Mouse (Mus musculus) neural tube, embryonic 14.5 days (tissue): ENCODE measurements at regions not wholly inside any gene's neighbourhood (a gene's known extent, or its start where the extent isn't known, plus 50 kb on each side); places are given as distances from the start of the nearest gene placed in this dataset.

Source experiments
- ATAC-seq: fragments of 200-750 bp; cut with Nextera tagmentation; 2 replicates; pipeline ENCODE4 v1.8.0; 2017; ENCODE audit warnings: low read depth, mild to moderate bottlenecking, moderate TSS enrichment, moderate library complexity
- H3K27ac ChIP-seq: fragments of 300-500 bp; sonication (generic); 2 replicates; pipeline ENCODE4 v1.5.1; 2014; ENCODE audit warnings: low read depth, mild to moderate bottlenecking, control low read depth, low read length, moderate library complexity, mixed read lengths
- H3K27me3 ChIP-seq: fragments of 300-500 bp; sonication (generic); 2 replicates; pipeline ENCODE4 v1.6.1; 2014; ENCODE audit warnings: low read length; ENCODE audit not compliant: control insufficient read depth, insufficient read depth
- H3K36me3 ChIP-seq: fragments of 300-500 bp; sonication (generic); 2 replicates; pipeline ENCODE4 v1.6.1; 2014; ENCODE audit warnings: low read length, mixed read lengths; ENCODE audit not compliant: control insufficient read depth, insufficient read depth
- H3K4me1 ChIP-seq: fragments of 300-500 bp; sonication (generic); 2 replicates; pipeline ENCODE4 v1.6.1; 2014; ENCODE audit warnings: low read length; ENCODE audit not compliant: control insufficient read depth, insufficient read depth
- H3K4me2 ChIP-seq: fragments of 300-500 bp; sonication (generic); 2 replicates; pipeline ENCODE4 v1.6.1; 2014; ENCODE audit warnings: mild to moderate bottlenecking, low read depth, low read length, control low read depth
- H3K4me3 ChIP-seq: fragments of 300-500 bp; sonication (generic); 2 replicates; pipeline ENCODE4 v1.5.1; 2014; ENCODE audit warnings: low read depth, low read length, control low read depth, mixed read lengths
- H3K9ac ChIP-seq: fragments of 300-500 bp; sonication (generic); replicated peaks from 2 replicates; pipeline ENCODE4 v1.6.1; 2014; ENCODE audit warnings: low read depth, mild to moderate bottlenecking, control low read depth, low read length, mixed read lengths
- H3K9me3 ChIP-seq: fragments of 300-500 bp; sonication (generic); 2 replicates; pipeline ENCODE4 v1.6.1; 2016; ENCODE audit warnings: low read length; ENCODE audit not compliant: control insufficient read depth
- WGBS: fragments of 180-500 bp; shearing (Covaris S2); extraction: QIAGEN DNeasy Blood & Tissue Kit; methylation state at CpG from one replicate; pipeline ENCODE4 v1.1.7; 2014; 5-methylcytosine and 5-hydroxymethylcytosine counted together

DNA sequence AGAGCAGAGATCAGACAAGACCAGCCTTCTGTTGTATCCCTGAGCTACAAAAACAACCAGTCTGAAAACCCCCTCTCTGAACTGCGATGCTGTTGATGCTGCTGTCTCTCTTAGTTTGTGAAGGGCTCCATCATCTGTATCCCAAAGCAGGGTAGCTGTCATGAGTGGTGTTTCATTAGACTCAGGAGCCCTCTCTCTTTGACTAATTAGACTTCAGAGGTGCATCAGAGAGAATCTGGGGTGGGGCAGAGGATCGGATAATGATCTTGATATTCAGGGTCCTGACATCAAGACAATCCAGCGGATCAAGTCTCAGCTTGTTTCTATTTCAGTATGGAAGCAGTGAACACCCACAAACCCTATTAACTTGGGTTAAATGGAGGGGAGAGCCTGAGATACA is 70.6 kb upstream of the Slc24a4 start:
- Histone ChIP-seq H3K9me3 (no peaks in the 10 kb centered on the region), H3K27me3 (no peaks in the 10 kb centered on the region), H3K27ac (peak overlapping the region; percentile 52), H3K9ac (no peak overlapping the region), H3K4me1 (peaks cover 5% of the 10 kb centered on the region; the same call in 1 of the 2 replicates), H3K36me3 (no peaks in the 10 kb centered on the region), H3K4me2 (no peak overlapping the region), H3K4me3 (no peak overlapping the region)
- ATAC-seq, result peak; percentile 25; the same call in 1 of the 2 replicates
- 57% methylated on average over 3 of the region's 3 CpGs for WGBS

- Histone ChIP-seq H3K4me1 (peaks cover 5% of the 10 kb centered on the region; the same call in 1 of the 2 replicates), H3K4me3 (no peak overlapping the region), H3K4me2 (no peak overlapping the region), H3K36me3 (no peaks in the 10 kb centered on the region), H3K27ac (no peak overlapping the region; the same call in 1 of the 2 replicates), H3K9me3 (no peaks in the 10 kb centered on the region), H3K9ac (no peak overlapping the region), H3K27me3 (no peaks in the 10 kb centered on the region)
- ATAC-seq, result peak; percentile 84
- WGBS, result 52% methylated on average over 3 of the region's 3 CpGs
Observed at GRCm38 (mm10) chr12:102058428-102058827, 70.1 kb upstream of the Slc24a4 start.

DNA sequence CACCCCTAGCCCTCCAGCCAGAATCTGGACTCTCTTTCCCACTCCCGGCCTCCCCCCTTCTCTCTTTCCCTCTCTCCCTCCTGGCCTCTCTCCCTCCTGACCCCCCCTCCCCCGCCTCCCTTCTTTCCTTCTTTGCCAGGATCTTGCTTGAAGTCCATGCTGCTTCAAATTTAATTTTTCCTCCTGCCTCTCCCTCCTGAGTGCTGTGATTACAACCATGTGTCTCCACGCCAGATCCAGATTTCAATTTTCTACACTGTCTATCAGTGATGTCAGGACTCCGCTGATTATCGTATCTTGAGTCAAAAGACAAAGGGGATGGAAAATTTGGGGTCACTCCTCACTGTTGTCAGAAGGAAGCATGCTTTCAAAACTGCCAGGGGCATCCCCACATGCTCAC is 67.4 kb upstream of the Slc24a4 start:
- Histone ChIP-seq H3K4me2 (no peak overlapping the region), H3K9ac (no peak overlapping the region), H3K9me3 (no peaks in the 10 kb centered on the region), H3K4me3 (no peak overlapping the region), H3K4me1 (peaks cover 5% of the 10 kb centered on the region; the same call in 1 of the 2 replicates), H3K36me3 (no peaks in the 10 kb centered on the region), H3K27ac (no peak overlapping the region), H3K27me3 (no peaks in the 10 kb centered on the region)
- 79% methylated on average over 5 of the region's 5 CpGs for WGBS
- ATAC-seq, result no peak

DNA sequence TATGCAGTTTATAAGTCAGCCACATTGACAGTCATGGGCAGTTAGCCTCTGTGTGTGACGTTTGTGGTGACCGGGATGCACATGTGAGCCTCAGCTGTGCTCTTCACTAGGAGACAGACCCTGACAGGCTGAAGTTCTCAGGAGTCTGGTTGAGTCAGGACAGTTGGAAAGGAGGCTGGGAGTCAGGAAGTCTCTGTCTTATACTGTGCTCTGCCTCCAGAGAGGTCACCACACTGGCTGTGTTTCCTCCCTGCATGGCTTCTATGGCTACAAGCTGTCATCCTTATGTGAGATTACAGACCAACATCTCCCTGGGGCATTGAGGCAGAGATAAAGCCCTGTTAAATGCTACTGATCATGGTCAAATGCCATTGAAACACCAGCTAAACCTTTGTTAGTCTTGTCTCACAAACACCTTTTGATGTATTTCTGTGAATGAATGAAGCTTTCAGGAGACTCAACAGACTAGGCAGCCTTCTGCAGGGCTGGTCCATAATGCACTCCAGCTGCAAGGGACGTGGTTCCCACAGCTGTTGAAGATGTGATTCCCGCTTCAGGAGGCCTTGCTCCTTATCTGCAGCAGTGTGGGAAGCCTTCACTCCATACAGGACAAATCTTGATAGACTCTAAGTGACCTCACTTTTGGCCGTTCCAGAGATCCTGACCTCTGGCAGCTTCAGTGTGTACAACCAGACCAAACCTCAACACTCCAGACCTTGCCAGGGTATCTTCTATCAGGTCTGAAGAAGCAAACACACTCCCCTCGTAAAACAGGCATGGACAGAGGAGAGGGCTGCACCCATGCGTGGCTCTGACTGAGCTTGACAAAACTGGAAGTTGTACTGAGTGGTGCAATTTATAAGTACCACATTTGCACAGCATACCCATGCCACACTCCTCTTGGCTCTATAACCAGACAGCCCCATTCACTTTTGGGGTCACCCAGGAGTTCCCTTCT is 66.6 kb upstream of the Slc24a4 start:
- Histone ChIP-seq H3K36me3 (no peaks in the 10 kb centered on the region), H3K27ac (no peak overlapping the region), H3K4me2 (no peak overlapping the region), H3K4me3 (no peak overlapping the region), H3K27me3 (no peaks in the 10 kb centered on the region), H3K9me3 (no peaks in the 10 kb centered on the region), H3K9ac (no peak overlapping the region), H3K4me1 (peaks cover 5% of the 10 kb centered on the region; the same call in 1 of the 2 replicates)
- 74% methylated on average over 7 of the region's 7 CpGs for WGBS
- ATAC-seq, result no peak

GRCm38 (mm10) chr12:102062648-102063047 is 65.9 kb upstream of the Slc24a4 start:
- H3K4me3 ChIP-seq, result no peak overlapping the region
- no peak overlapping the region for H3K4me2 ChIP-seq
- no peak for ATAC-seq
- H3K9ac ChIP-seq, result no peak overlapping the region
- peaks cover 5% of the 10 kb centered on the region; the same call in 1 of the 2 replicates for H3K4me1 ChIP-seq
- H3K27ac ChIP-seq, result no peak overlapping the region
- 76% methylated on average over 7 of the region's 7 CpGs for WGBS
- no peaks in the 10 kb centered on the region for H3K36me3 ChIP-seq
- no peaks in the 10 kb centered on the region for H3K27me3 ChIP-seq
- H3K9me3 ChIP-seq, result no peaks in the 10 kb centered on the region

DNA sequence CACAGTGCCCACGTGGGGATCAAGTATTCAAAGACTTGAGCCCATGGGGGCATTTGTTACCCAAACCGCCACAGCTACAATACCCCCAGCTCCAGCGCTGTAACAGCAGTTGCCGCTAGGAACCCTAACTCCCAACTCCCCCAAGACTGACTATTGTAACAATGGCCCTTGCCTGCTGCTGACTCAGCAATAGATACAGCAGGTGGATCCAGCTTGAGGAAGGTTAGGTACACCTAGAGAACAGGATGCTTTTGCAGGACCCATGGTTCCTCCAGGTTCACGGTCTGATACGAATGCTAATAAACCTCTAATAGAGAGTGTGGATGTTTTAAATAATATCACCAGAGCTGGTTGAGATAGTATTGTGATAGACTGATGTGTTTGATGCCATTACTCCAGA is 65.3 kb upstream of the Slc24a4 start:
- peaks cover 4% of the 10 kb centered on the region; the same call in 1 of the 2 replicates for H3K4me1 ChIP-seq
- no peaks in the 10 kb centered on the region for H3K36me3 ChIP-seq
- no peak for ATAC-seq
- H3K9ac ChIP-seq, result no peak overlapping the region
- H3K4me2 ChIP-seq, result no peak overlapping the region
- no peaks in the 10 kb centered on the region for H3K9me3 ChIP-seq
- no peak overlapping the region for H3K4me3 ChIP-seq
- H3K27ac ChIP-seq, result no peak overlapping the region
- H3K27me3 ChIP-seq, result no peaks in the 10 kb centered on the region
- WGBS, result 81% methylated on average over 6 of the region's 6 CpGs

GRCm38 (mm10) chr12:102064710-102065325 is 63.7 kb upstream of the Slc24a4 start:
- ATAC-seq, result no peak

DNA sequence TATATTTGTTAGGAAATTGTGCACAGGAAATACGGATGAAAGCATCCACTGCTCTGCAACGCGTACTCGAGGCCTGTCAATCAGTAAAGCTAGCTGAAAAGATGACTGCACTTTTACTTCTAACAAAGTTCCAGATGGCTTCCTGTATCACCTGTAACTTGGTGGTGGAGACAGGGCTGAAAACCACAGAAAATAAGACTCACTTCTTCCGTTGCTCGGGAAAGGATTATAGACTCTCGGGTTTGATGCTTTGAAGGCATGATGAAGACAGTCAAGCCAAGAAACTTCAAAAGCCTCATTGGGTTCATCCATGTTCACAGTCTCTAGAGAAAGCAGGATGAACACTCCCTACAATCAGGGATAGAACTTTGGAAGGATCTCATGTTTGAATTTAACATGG is 60.8 kb upstream of the Slc24a4 start:
- Histone ChIP-seq H3K27me3 (no peaks in the 10 kb centered on the region), H3K4me2 (no peak overlapping the region), H3K36me3 (no peaks in the 10 kb centered on the region), H3K27ac (no peak overlapping the region), H3K9me3 (no peaks in the 10 kb centered on the region), H3K9ac (no peak overlapping the region), H3K4me1 (peaks cover 4% of the 10 kb centered on the region; the same call in 1 of the 2 replicates), H3K4me3 (no peak overlapping the region)
- WGBS, result 95% methylated on average over 7 of the region's 7 CpGs
- no peak for ATAC-seq

More at GRCm38 (mm10) chr12:102064710-102065325, 63.7 kb upstream of the Slc24a4 start:
- 0 out of 2 replicates have a peak, but pooled peaks cover 2% of the 10 kb centered on the region for H3K4me1 ChIP-seq
- no peaks in the 10 kb centered on the region for H3K9me3 ChIP-seq
- H3K4me2 ChIP-seq, result no peak overlapping the region
- no peak overlapping the region for H3K9ac ChIP-seq
- H3K4me3 ChIP-seq, result no peak overlapping the region
- H3K27ac ChIP-seq, result no peak overlapping the region
- no peaks in the 10 kb centered on the region for H3K36me3 ChIP-seq
- 49% methylated on average over 5 of the region's 5 CpGs for WGBS
- H3K27me3 ChIP-seq, result no peaks in the 10 kb centered on the region
